Mouse (Mus musculus): ENCODE results near the gene Gm11563.
"Not testable (repeated sequence)": the region's sequence is repeated elsewhere in the genome, so short reads cannot be mapped to it uniquely, and the experiment has no call there.

Gene Gm11563

GRCm38 (mm10) chr11:99658467-99659010 is at the start of gene Gm11563:
Gene Gm11563 (minus strand): TSS chr11:99658960.
- DNase-seq (ENCODE audit: low spot score): not testable (repeated sequence)

GRCm38 (mm10) chr11:99690463-99690862 is 31.7 kb upstream of the Gm11563 start, which contains the start of gene Gm14190:
Gene Gm14190 (minus strand): TSS chr11:99690740.
- DNase-seq (ENCODE audit: low spot score): no peak

DNA sequence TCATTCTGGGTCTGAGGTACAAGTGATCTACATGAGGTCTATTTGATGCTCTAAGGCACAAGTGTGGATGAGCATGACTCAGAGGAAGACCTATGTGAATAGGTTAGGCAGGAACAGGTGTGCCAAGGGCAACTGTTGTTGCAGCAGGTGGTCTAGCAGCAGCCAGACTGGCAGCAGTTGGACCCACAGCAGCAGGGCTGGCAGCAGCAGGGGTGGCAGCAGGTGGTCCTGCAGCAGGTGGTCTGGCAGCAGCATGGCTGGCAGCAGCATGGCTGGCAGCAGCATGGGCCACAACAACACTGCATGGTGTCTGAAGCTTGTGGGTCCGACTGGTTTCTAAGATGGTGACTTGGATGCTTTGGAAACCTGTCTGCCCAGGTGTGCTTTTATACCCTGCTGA is 26.5 kb upstream of the Gm11563 start:
- not testable (repeated sequence) for DNase-seq (ENCODE audit: low spot score)

- DNase-seq (ENCODE audit: low spot score): no peak
Observed at GRCm38 (mm10) chr11:99683481-99683880, 24.7 kb upstream of the Gm11563 start.

- no peak for DNase-seq (ENCODE audit: low spot score)
Observed at GRCm38 (mm10) chr11:99665860-99666259, 7.1 kb upstream of the Gm11563 start, which contains the start of gene Krtap4-6. Gene Krtap4-6 (minus strand): TSS chr11:99665960.

- DNase-seq (ENCODE audit: low spot score): no peak
Observed at GRCm38 (mm10) chr11:99662802-99663201, 4.0 kb upstream of the Gm11563 start.

DNA sequence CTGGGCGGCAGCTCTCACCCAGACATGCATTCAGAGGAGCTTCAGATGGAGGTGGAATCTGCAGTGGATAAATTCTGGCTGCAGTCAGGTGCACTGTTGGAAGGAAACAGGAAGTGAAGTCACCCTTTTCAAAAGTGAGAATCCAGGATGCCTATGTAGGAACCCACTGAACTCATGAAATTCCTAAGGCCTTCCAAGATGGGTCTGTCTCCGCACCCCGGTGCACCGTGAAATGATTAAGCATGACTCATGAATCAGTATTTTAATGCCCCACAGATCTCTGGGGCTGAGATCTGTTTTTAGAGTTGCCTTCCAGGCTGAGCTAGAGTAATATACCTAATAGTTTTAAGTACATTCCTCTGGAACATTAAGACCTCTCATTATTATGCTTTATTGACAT is 496 bp upstream of the Gm11563 start:
- no peak for DNase-seq (ENCODE audit: low spot score)

GRCm38 (mm10) chr11:99657051-99657450 is 1.7 kb downstream of the Gm11563 start:
- DNase-seq (ENCODE audit: low spot score): no peak

- DNase-seq (ENCODE audit: low spot score): no peak
Observed at GRCm38 (mm10) chr11:99650136-99650535, 8.6 kb downstream of the Gm11563 start, which contains the start of gene Gm11555. Gene Gm11555 (minus strand): TSS chr11:99650236.

DNA sequence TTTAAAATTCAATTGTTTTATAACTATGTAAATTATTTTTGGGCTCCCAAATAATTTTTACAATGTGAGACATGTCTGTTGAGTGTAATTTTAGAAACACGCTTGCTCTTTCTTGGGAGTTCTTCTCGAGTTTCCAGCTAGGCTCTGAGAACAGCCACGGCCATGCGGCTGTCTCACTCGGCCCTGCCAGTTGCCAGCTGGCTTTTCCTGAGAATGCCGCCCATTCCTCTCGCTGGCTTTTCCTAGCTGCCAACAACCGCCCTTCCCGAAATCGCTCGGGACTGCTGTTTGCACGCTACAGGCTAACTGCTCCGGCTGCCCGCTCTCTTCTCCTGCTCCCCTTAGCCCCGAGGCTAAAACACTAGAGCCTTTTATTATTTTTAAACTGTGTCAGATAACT is 12.3 kb downstream of the Gm11563 start:
- no peak for DNase-seq (ENCODE audit: low spot score)

DNA sequence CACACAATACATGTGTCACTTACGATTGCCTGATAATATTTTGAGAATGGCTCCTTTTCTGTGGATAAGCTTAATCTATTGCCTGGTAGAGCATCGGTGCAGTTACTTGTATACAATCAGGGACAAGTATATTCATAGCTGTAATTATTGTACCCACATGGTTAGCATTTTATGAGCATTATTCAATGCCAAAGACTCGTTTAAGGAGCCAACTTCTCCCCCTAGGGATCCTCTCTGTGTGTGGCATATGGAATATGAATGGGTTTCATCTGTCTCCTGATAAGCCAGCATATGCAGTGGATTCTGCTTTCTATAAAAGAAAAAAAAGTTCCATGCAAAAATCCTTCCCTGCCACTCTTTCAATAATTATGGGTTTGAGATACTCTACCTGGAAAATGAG is 14.4 kb downstream of the Gm11563 start:
- DNase-seq (ENCODE audit: low spot score): no peak

- not testable (repeated sequence) for DNase-seq (ENCODE audit: low spot score)
Observed at GRCm38 (mm10) chr11:99643635-99644139, 15.1 kb downstream of the Gm11563 start, which contains the start of gene Krtap4-7. Gene Krtap4-7 (minus strand): TSS chr11:99644089.

DNA sequence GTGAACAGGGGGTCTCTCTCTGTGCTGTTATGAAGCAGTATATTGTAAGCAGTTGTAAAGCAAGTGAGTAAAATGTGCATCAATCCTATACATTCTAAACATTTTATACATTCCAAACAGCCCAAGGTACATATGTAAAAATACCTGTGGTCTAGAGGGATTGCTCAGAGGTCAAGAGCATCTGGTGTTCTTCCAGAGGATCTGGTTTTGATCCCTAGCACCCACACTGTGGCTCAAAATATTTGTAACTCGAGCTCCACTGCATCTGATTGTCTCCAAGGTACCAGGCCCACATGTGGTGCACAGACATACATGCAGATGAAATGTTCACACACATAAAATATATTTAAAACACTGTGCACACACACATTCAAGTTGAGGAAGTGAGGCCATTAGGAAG is 17.8 kb downstream of the Gm11563 start:
- DNase-seq (ENCODE audit: low spot score): no peak

GRCm38 (mm10) chr11:99637086-99637485 is 21.7 kb downstream of the Gm11563 start:
- DNase-seq (ENCODE audit: low spot score): no peak

- DNase-seq (ENCODE audit: low spot score): no peak
Observed at GRCm38 (mm10) chr11:99634653-99635134, 24.1 kb downstream of the Gm11563 start, which contains the start of gene Krtap4-2. Gene Krtap4-2 (minus strand): TSS chr11:99635084.

GRCm38 (mm10) chr11:99633293-99633692 is 25.5 kb downstream of the Gm11563 start:
- DNase-seq (ENCODE audit: low spot score): no peak

- no peak for DNase-seq (ENCODE audit: low spot score)
Observed at GRCm38 (mm10) chr11:99630890-99631289, 27.9 kb downstream of the Gm11563 start.

DNA sequence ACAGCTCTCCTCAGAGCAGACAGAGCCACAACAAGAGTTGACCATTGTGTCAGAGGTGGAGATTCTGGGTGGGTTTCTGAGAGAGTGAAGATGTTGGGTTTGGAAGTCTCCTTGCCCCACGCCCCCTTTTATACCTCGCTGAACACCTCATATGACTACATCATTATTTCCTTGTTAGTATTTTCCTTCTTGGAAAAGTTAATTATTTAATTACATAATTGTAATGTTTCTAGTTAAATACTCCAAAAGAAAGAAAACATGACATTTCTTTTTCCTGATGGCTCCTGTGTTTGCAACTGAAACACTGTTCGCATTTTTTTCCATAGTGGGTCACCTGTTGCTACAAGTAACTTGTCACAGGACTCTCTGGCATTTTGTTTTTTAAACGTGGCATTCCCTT is 30.6 kb downstream of the Gm11563 start, which contains the start of gene Krtap4-1:
Krtap4-1 (minus strand) TSS at position 101 of the 400 bp plus-strand sequence.
- no peak for DNase-seq (ENCODE audit: low spot score)

DNA sequence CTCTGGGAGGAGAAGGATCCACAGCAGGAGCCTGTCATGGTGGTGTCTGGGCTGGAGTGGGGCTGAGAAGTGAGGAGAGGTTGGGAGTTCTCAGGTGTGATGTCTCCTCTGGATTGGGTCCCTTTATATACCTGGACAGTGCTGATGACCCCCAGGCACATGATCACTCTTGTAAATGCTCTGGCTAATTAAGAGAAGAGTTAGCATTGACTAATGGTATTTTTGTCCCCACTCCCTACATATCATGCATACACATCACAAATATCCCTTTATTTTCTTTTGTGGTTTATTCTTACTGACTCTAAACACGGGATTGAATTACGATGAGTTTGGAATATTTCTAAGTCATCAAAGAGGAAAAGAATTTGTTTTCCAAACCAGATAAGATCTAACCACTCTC is 38.4 kb downstream of the Gm11563 start, which contains the start of gene Gm11562:
Gm11562 (minus strand) TSS at position 101 of the 400 bp plus-strand sequence.
- DNase-seq (ENCODE audit: low spot score): no peak

DNA sequence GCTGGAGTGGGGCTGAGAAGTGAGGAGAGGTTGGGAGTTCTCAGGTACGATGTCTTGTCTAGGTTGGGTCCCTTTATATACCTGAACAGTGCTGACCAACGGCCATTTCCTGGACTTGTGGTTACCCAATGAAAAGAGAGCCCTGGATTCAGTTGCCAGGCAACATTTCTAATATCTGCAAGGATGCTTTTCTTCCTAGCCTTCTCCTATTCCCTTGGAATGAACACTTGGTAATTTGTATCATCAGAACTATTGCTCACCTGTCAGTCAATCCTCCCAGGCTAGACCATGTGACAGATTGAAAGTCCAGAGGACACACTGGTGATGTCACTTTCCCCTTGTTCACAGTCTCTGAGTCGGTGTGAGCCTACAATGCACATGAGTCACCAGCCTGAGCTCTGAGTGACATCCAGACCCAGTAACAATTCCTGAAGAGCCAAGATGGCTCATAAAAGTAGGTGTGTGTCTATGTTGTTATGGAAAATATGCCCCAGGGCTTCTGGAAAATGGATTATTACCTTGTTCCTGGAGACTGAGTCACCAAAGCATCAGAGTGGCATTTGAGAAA is 43.9 kb downstream of the Gm11563 start, which contains the start of gene Krtap2-4:
Krtap2-4 (minus strand) TSS at position 51 of the 568 bp plus-strand sequence.
- no peak for DNase-seq (ENCODE audit: low spot score)

- not testable (repeated sequence) for DNase-seq (ENCODE audit: low spot score)
Observed at GRCm38 (mm10) chr11:99610089-99610488, 48.7 kb downstream of the Gm11563 start, which contains the start of gene Gm11937. Gene Gm11937 (minus strand): TSS chr11:99610189.

DNA sequence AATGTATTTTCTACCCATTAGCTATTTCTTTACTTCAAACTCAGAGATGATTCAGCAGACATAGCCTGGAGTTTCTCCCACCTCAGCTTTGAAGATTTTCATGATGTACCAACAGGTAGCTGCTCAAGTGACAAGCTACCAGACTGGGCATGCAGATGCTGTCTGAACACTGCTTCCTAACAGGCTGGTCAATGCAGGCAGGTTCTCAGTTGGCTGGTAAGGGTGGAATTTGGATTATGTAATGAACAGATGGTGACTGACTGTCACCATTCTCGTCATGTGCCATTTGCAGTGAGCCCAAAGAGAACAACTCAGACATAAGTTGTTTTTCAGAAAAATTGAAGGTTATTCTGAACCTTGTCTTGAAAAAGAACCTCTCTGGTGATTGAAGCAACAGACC is 49.6 kb downstream of the Gm11563 start:
- no peak for DNase-seq (ENCODE audit: low spot score)

Measured in ovary, postnatal 14 days (tissue).